Mouse (Mus musculus): ENCODE results near the gene 2010111I01Rik. TPM values are rescaled to one million over a fixed set of nuclear protein-coding genes. Genes with fewer than 3 reads are reported as not detected.

Gene 2010111I01Rik
- polyA plus RNA-seq, 1 experiment, result 63.6 TPM

DNA sequence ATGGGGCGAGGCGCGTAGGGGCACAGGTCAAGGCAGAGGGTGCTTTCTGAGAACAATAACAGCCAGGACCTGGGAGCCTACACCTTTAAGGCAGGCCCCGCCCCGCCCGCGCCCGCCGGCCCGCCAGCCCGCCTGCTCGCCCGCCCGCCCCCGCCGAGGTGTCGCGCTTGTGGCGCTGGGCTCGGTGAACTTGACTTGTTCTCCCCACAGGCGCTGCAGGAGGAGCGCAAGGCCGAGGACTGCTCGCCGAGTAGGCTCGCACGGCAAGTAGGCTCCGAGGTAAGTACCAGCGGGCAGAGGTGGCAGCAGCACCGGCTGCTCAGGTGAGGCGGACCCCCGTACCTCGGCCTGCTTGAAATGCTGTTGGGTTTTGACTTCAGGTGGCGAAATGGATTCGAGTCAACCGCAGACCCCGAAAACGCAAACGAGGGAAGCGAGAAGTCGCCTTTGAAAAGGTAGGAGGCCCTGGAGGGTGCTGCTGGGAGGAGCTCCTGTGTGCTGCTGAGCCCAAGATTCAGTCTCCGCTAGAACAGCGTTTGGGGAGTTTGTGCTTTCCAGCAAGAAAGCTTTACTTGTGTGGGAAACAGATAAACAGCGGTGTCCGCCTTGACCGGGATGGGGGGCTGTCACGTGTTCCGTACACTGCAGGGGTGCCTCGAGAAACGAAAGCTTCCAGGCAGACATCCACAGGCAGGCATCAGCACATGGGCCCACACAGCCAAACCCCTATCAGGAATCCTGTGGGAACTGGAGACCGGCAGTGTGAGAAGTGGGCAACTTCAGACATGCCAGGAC, 275.4 kb downstream of the 2010111I01Rik start:
- H3K27ac ChIP-seq (ENCODE audit: insufficient read depth, low read length), result no peak overlapping the region
- H3K27me3 ChIP-seq (ENCODE audit: control insufficient read depth, insufficient read depth, low read length, poor library complexity, severe bottlenecking), result no peaks in the 10 kb centered on the region
- H3K9ac ChIP-seq (ENCODE audit: low read depth, poor library complexity, severe bottlenecking), result peak overlapping the region; percentile 53
- H3K4me3 ChIP-seq (ENCODE audit: low read depth, low read length), result peak overlapping the region; percentile 71
- H3K9me3 ChIP-seq (replicated peaks; ENCODE audit: control insufficient read depth, insufficient read depth, low read length, poor library complexity, severe bottlenecking), result peaks cover 9% of the 10 kb centered on the region
- 0 out of 2 replicates have a peak, but pooled peaks cover 2% of the 10 kb centered on the region for H3K36me3 ChIP-seq (ENCODE audit: control insufficient read depth, insufficient read depth, low read length, poor library complexity, severe bottlenecking)
- no peaks in the 10 kb centered on the region for H3K4me1 ChIP-seq (ENCODE audit: control insufficient read depth, insufficient read depth, low read length)
- no peak for TF ChIP-seq CTCF (IDR thresholded peaks at IDR 0.05; ENCODE audit: low read depth, low read length)
- no peak for TF ChIP-seq EP300 (IDR thresholded peaks at IDR 0.05; ENCODE audit: insufficient read depth, low read depth, low read length)
- no peak for TF ChIP-seq POLR2A (IDR thresholded peaks at IDR 0.05; ENCODE audit: insufficient read depth, low read length)

DNA sequence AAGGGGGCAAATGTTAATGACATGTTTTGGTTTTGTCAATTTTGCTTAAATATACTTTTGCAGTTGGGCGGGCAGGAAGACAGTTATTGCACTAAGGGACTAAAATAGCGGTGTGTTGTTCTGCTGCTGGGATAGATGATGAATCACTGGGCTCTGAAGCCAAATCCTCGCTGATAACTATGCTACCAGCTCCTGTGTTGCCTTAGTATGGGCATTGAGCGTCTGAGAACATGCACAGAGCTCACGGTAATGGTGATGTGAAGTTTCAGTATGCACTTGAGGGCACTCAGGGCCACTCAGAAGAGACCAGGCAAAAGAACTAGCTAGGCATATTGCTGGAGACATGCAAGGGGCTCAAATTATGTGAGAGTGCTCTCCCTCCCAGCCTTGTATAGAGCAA, 276.1 kb downstream of the 2010111I01Rik start:
- Histone ChIP-seq H3K27ac (ENCODE audit: insufficient read depth, low read length) (no peak overlapping the region), H3K4me1 (ENCODE audit: control insufficient read depth, insufficient read depth, low read length) (no peaks in the 10 kb centered on the region), H3K27me3 (ENCODE audit: control insufficient read depth, insufficient read depth, low read length, poor library complexity, severe bottlenecking) (no peaks in the 10 kb centered on the region), H3K9me3 (replicated peaks; ENCODE audit: control insufficient read depth, insufficient read depth, low read length, poor library complexity, severe bottlenecking) (peaks cover 9% of the 10 kb centered on the region), H3K36me3 (ENCODE audit: control insufficient read depth, insufficient read depth, low read length, poor library complexity, severe bottlenecking) (0 out of 2 replicates have a peak, but pooled peaks cover 2% of the 10 kb centered on the region), H3K9ac (ENCODE audit: low read depth, poor library complexity, severe bottlenecking) (peak overlapping the region; percentile 53), H3K4me3 (ENCODE audit: low read depth, low read length) (peak overlapping the region; percentile 32)
- no peak for TF ChIP-seq POLR2A (IDR thresholded peaks at IDR 0.05; ENCODE audit: insufficient read depth, low read length)
- TF ChIP-seq CTCF (IDR thresholded peaks at IDR 0.05; ENCODE audit: low read depth, low read length), result no peak
- no peak for TF ChIP-seq EP300 (IDR thresholded peaks at IDR 0.05; ENCODE audit: insufficient read depth, low read depth, low read length)

DNA sequence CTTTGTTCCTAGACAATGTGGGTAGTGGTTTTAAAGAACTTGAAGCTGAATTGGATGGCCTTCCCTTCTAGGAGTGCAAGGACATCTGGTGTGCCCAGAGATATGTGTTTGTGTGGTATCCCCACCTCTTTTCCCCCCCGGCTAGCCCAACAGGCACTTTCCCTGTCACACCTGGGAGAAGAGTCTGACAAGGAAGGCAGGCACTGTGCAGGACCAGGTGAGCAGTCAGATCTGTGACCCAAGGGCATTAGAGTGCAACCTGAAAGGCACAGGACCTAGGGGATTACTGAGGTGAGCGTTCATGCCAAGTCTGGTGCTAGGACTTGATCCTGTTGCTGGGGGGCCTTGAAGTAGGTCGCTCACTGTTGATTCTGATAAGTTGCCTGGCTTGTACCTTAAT, 277.0 kb downstream of the 2010111I01Rik start:
- Histone ChIP-seq H3K4me3 (ENCODE audit: low read depth, low read length) (no peak overlapping the region), H3K27me3 (ENCODE audit: control insufficient read depth, insufficient read depth, low read length, poor library complexity, severe bottlenecking) (no peaks in the 10 kb centered on the region), H3K27ac (ENCODE audit: insufficient read depth, low read length) (no peak overlapping the region), H3K9ac (ENCODE audit: low read depth, poor library complexity, severe bottlenecking) (no peak overlapping the region), H3K9me3 (replicated peaks; ENCODE audit: control insufficient read depth, insufficient read depth, low read length, poor library complexity, severe bottlenecking) (peaks cover 9% of the 10 kb centered on the region), H3K36me3 (ENCODE audit: control insufficient read depth, insufficient read depth, low read length, poor library complexity, severe bottlenecking) (0 out of 2 replicates have a peak, but pooled peaks cover 2% of the 10 kb centered on the region), H3K4me1 (ENCODE audit: control insufficient read depth, insufficient read depth, low read length) (no peaks in the 10 kb centered on the region)
- TF ChIP-seq EP300 (IDR thresholded peaks at IDR 0.05; ENCODE audit: insufficient read depth, low read depth, low read length) (no peak), POLR2A (IDR thresholded peaks at IDR 0.05; ENCODE audit: insufficient read depth, low read length) (no peak), CTCF (IDR thresholded peaks at IDR 0.05; ENCODE audit: low read depth, low read length) (no peak)

DNA sequence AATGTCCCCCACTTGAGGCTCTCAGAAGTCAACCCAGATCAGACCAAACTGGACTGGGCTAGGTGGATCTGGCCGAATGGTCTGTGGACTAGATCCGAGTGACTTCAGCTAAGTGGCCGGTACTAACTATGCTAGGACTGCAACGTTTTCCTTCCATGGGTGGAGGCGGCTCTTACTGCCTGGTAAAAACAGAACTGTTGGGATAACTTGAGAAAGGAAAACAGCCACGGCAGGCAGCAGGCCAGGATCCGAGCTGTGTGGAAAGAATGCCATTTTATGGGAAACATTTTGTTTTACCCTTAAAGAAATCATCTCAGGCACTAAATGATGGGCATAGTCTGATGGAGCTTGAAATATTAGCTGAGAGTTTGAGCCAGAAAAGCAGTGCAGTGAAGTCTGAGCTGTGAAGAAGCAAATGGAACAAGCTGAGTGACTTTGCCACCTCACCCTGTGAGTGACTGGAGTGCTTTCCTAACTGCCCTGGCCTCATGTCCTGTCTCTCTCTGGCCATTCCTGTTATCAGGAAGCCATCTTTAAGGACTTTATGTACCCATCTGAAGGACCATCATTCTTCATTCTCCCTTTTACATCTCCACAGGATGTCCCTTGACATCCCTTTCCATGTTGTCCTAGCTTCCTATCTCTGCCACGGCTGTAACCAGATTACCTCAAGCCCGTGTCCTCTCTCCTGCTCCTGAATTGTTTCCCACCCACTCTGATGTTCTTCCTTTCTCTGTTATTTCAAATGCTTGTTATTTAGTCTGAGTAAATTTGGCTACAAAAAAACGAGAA, 277.9 kb downstream of the 2010111I01Rik start:
- no peaks in the 10 kb centered on the region for H3K4me1 ChIP-seq (ENCODE audit: control insufficient read depth, insufficient read depth, low read length)
- TF ChIP-seq CTCF (IDR thresholded peaks at IDR 0.05; ENCODE audit: low read depth, low read length), result no peak
- TF ChIP-seq EP300 (IDR thresholded peaks at IDR 0.05; ENCODE audit: insufficient read depth, low read depth, low read length), result no peak
- TF ChIP-seq POLR2A (IDR thresholded peaks at IDR 0.05; ENCODE audit: insufficient read depth, low read length), result no peak
- H3K9me3 ChIP-seq (replicated peaks; ENCODE audit: control insufficient read depth, insufficient read depth, low read length, poor library complexity, severe bottlenecking), result peaks cover 9% of the 10 kb centered on the region
- H3K27ac ChIP-seq (ENCODE audit: insufficient read depth, low read length), result no peak overlapping the region
- H3K9ac ChIP-seq (ENCODE audit: low read depth, poor library complexity, severe bottlenecking), result no peak overlapping the region
- H3K27me3 ChIP-seq (ENCODE audit: control insufficient read depth, insufficient read depth, low read length, poor library complexity, severe bottlenecking), result no peaks in the 10 kb centered on the region
- no peak overlapping the region for H3K4me3 ChIP-seq (ENCODE audit: low read depth, low read length)
- 0 out of 2 replicates have a peak, but pooled peaks cover 2% of the 10 kb centered on the region for H3K36me3 ChIP-seq (ENCODE audit: control insufficient read depth, insufficient read depth, low read length, poor library complexity, severe bottlenecking)

DNA sequence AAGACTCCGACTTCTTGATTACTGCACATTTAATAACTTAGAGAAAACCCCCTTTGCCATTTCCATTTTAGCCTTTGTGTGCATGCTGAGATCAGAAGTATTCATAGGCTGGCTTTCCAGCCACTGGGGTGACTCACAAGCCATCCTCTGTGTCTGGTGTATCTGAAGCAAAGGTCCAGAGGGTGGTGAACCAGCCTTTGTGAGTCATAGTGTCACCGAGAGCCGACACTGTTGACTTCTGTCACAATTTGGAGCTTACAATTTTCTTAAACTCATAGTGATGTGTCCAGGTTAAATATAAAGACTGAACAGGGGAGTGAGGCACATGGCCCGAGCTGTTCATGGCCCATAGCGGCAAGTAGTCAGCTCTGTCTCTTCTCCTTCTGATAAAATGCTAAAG, 278.9 kb downstream of the 2010111I01Rik start:
- Histone ChIP-seq H3K9ac (ENCODE audit: low read depth, poor library complexity, severe bottlenecking) (no peak overlapping the region), H3K4me1 (ENCODE audit: control insufficient read depth, insufficient read depth, low read length) (no peaks in the 10 kb centered on the region), H3K9me3 (replicated peaks; ENCODE audit: control insufficient read depth, insufficient read depth, low read length, poor library complexity, severe bottlenecking) (peaks cover 9% of the 10 kb centered on the region), H3K4me3 (ENCODE audit: low read depth, low read length) (no peak overlapping the region), H3K27me3 (ENCODE audit: control insufficient read depth, insufficient read depth, low read length, poor library complexity, severe bottlenecking) (no peaks in the 10 kb centered on the region), H3K27ac (ENCODE audit: insufficient read depth, low read length) (no peak overlapping the region), H3K36me3 (ENCODE audit: control insufficient read depth, insufficient read depth, low read length, poor library complexity, severe bottlenecking) (0 out of 2 replicates have a peak, but pooled peaks cover 2% of the 10 kb centered on the region)
- TF ChIP-seq POLR2A (IDR thresholded peaks at IDR 0.05; ENCODE audit: insufficient read depth, low read length), result no peak
- no peak for TF ChIP-seq CTCF (IDR thresholded peaks at IDR 0.05; ENCODE audit: low read depth, low read length)
- no peak for TF ChIP-seq EP300 (IDR thresholded peaks at IDR 0.05; ENCODE audit: insufficient read depth, low read depth, low read length)
